Mouse (Mus musculus) small intestine, adult 2 months (tissue): ENCODE results near the gene Acsbg1. TPM values are rescaled to one million over a fixed set of nuclear protein-coding genes. Genes with fewer than 3 reads are reported as not detected.

Source experiments
- H3K27ac ChIP-seq: fragments of 200-500 bp; 2 replicates; pipeline ENCODE4 v1.5.1; 2012; ENCODE audit warnings: low read depth, low read length, control low read depth, inconsistent platforms; ENCODE audit not compliant: insufficient read depth
- H3K27me3 ChIP-seq: fragments of 200-500 bp; 2 replicates; pipeline ENCODE4 v1.6.1; 2012; ENCODE audit warnings: mild to moderate bottlenecking, moderate library complexity, low read length, inconsistent platforms; ENCODE audit not compliant: control insufficient read depth, insufficient read depth
- H3K36me3 ChIP-seq: fragments of 200-500 bp; 2 replicates; pipeline ENCODE4 v1.6.1; 2012; ENCODE audit warnings: mild to moderate bottlenecking, low read length, control low read depth, inconsistent platforms; ENCODE audit not compliant: control insufficient read depth, insufficient read depth
- H3K4me1 ChIP-seq: fragments of 200-500 bp; 2 replicates; pipeline ENCODE4 v1.6.1; 2012; ENCODE audit warnings: low read length, inconsistent platforms, mixed read lengths; ENCODE audit not compliant: control insufficient read depth, insufficient read depth, insufficient read length
- H3K4me3 ChIP-seq: fragments of 200-500 bp; 2 replicates; pipeline ENCODE4 v1.5.1; 2012; ENCODE audit warnings: low read depth, mild to moderate bottlenecking, control low read depth, inconsistent platforms, low read length, moderate library complexity
- CTCF ChIP-seq: fragments of 200-500 bp; IDR thresholded peaks from 2 replicates; pipeline ENCODE4 v1.5.1; 2012; ENCODE audit warnings: low read depth, mild to moderate bottlenecking, control low read depth, inconsistent platforms, low read length, moderate library complexity, mixed read lengths; ENCODE audit not compliant: insufficient replicate concordance, insufficient read length; ENCODE audit errors: extremely low read depth
- POLR2A ChIP-seq: fragments of 200-500 bp; IDR thresholded peaks from 2 replicates; pipeline ENCODE4 v1.6.1; 2012; ENCODE audit warnings: low read depth, mild to moderate bottlenecking, control low read depth, inconsistent platforms, low read length, moderate library complexity
- whole genome bisulfite sequencing: fragments of 180-500 bp; shearing (Covaris S2); methylation state at CpG from one replicate; pipeline ENCODE4 v1.1.7; 2018; 5-methylcytosine and 5-hydroxymethylcytosine counted together
- polyA plus RNA-seq: library from polyadenylated mRNA; depleted of rRNA; stranded (reverse); fragments of >200 nt; gene quantifications from 2 replicates; pipeline ENCODE4 v1.2.3, GENCODE M21; 2012

Acsbg1 gene
- polyA plus RNA-seq, 1 experiment, result 1.9 TPM

GRCm38 (mm10) chr9:54666116-54666515, 4.4 kb upstream of the Acsbg1 start:
- no peaks in the 10 kb centered on the region for H3K27me3 ChIP-seq
- TF ChIP-seq CTCF, result no peak
- TF ChIP-seq POLR2A, result no peak
- H3K36me3 ChIP-seq, result no peaks in the 10 kb centered on the region
- H3K27ac ChIP-seq, result no peak overlapping the region
- no peak overlapping the region for H3K4me3 ChIP-seq
- no peaks in the 10 kb centered on the region for H3K4me1 ChIP-seq
- WGBS, result 93% methylated on average over 3 of the region's 3 CpGs

GRCm38 (mm10) chr9:54664358-54664757, 2.7 kb upstream of the Acsbg1 start:
- H3K27ac ChIP-seq, result no peak overlapping the region
- H3K4me1 ChIP-seq, result no peaks in the 10 kb centered on the region
- TF ChIP-seq POLR2A, result no peak
- no peak for TF ChIP-seq CTCF
- H3K36me3 ChIP-seq, result no peaks in the 10 kb centered on the region
- WGBS, result 74% methylated on average over 9 of the region's 9 CpGs
- no peak overlapping the region for H3K4me3 ChIP-seq
- H3K27me3 ChIP-seq, result no peaks in the 10 kb centered on the region

- no peak overlapping the region for H3K27ac ChIP-seq
- H3K27me3 ChIP-seq, result no peaks in the 10 kb centered on the region
- H3K4me3 ChIP-seq, result no peak overlapping the region
- no peaks in the 10 kb centered on the region for H3K4me1 ChIP-seq
- TF ChIP-seq POLR2A, result no peak
- TF ChIP-seq CTCF, result no peak
- H3K36me3 ChIP-seq, result no peaks in the 10 kb centered on the region
- 75% methylated on average over 6 of the region's 6 CpGs for WGBS
Measured at GRCm38 (mm10) chr9:54658773-54659172, 2.9 kb downstream of the Acsbg1 start.

DNA sequence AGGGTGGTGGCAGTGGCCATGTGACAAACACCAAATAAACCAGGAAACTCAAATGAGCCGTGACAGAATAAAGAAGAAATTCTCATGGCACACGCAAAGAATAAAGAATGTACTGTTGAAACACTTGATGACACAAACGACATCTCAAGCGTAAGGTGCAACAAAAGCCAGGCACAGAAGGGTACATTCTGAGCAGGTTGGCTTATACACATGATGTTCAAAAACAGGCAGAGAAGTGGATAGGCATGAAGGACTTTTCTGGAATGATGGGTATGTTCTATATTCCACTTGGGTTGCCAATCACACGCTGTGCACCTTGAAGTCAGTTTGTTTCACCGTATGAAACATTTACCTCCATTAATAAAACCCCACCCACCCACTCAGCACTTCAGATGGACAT, 5.3 kb downstream of the Acsbg1 start:
- 80% methylated on average over 6 of the region's 6 CpGs for WGBS
- H3K27me3 ChIP-seq, result no peaks in the 10 kb centered on the region
- no peak overlapping the region for H3K27ac ChIP-seq

GRCm38 (mm10) chr9:54655846-54656245, 5.8 kb downstream of the Acsbg1 start:
- no peak for TF ChIP-seq POLR2A
- no peak for TF ChIP-seq CTCF

More for the DNA sequence above, 5.3 kb downstream of the Acsbg1 start:
- Histone ChIP-seq H3K4me1 (no peaks in the 10 kb centered on the region), H3K4me3 (no peak overlapping the region), H3K36me3 (no peaks in the 10 kb centered on the region)
- no peak for TF ChIP-seq CTCF
- no peak for TF ChIP-seq POLR2A

DNA sequence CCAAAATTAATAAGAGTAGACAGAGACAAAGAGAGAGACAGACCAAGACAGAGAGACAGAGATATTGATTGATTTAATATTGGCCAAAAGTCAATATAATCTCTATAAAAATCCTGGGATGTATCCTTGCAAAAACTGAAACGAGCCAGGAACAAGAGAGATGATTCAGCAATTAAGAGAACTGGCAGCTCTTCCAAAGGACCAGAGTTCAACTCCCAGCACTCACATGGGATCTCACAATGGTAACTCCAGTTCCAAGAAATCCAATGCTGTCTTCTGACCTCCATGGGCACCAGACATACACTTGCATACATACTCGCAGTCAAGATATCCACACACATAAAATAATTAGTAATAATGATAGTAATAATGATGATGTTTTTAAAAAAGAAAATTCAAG, 8.9 kb downstream of the Acsbg1 start:
- H3K27me3 ChIP-seq, result peaks cover 4% of the 10 kb centered on the region; the same call in 1 of the 2 replicates
- WGBS, result 53% methylated on average over 2 of the region's 2 CpGs
- H3K36me3 ChIP-seq, result no peaks in the 10 kb centered on the region
- TF ChIP-seq POLR2A (no peak), CTCF (no peak)
- no peaks in the 10 kb centered on the region; the same call in 1 of the 2 replicates for H3K4me1 ChIP-seq
- H3K4me3 ChIP-seq, result no peak overlapping the region
- H3K27ac ChIP-seq, result no peak overlapping the region

More at GRCm38 (mm10) chr9:54655846-54656245, 5.8 kb downstream of the Acsbg1 start:
- WGBS, result 79% methylated on average over 2 of the region's 2 CpGs
- Histone ChIP-seq H3K4me3 (no peak overlapping the region), H3K27ac (no peak overlapping the region), H3K36me3 (no peaks in the 10 kb centered on the region), H3K4me1 (no peaks in the 10 kb centered on the region), H3K27me3 (peaks cover 2% of the 10 kb centered on the region; the same call in 1 of the 2 replicates)

DNA sequence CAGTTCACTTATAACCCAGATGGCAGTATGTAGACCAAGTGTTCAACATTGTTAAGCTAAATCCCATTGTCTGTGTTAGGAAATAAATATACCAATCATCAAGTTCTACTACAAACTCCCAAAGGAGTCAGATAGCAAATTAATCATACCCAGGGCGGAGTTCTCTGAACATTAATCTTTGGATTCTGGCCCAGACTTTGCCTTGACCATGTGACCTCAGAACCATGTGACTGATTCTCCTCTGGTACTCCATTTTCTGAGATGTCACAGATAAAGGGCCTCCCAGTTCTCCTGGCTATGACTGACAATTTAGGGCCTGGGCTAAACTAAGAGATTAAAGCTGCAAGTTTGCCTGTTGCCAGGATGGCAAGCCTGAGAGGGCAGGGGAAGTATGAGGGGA, 12.3 kb downstream of the Acsbg1 start:
- Histone ChIP-seq H3K4me1 (no peaks in the 10 kb centered on the region; the same call in none of the 2 replicates), H3K27me3 (peaks cover 4% of the 10 kb centered on the region; the same call in 1 of the 2 replicates), H3K27ac (no peak overlapping the region), H3K4me3 (no peak overlapping the region), H3K36me3 (no peaks in the 10 kb centered on the region)
- TF ChIP-seq POLR2A (no peak), CTCF (no peak)
- 40% methylated on average over 1 of the region's 1 CpGs for WGBS
